Mouse (Mus musculus): Measurements from ENCODE around the gene Pank4.

DNA sequence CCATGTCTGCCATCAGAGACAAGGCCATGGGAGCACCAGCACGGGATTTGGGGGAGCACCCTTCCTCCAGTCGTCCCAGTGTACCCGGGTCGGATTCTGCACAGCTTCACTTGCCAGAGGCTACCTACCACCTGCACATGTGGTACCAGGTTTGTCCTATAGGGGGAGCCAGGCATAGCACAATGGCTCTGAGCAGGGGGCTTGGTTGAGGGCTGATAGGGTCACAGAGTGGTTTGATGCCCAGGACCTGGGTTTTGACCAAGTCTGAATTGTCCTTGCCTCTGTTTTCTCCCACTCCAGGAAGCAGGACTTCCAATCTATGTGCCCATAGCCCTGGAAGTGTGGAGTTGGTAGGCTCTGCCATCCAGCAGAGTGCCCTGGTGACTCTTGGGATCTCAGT lies 38.5 kb upstream of the Pank4 start:
- TF ChIP-seq CTCF (IDR thresholded peaks at IDR 0.05; ENCODE audit: control insufficient read depth, insufficient read depth, insufficient read length) (no peak), MYOG (IDR thresholded peaks at IDR 0.05; ENCODE audit: control insufficient read depth, extremely low read depth, insufficient read length) (no peak), MYOD1 (IDR thresholded peaks at IDR 0.05; ENCODE audit: control insufficient read depth, insufficient read length, low read depth) (no peak), USF1 (IDR thresholded peaks at IDR 0.05; ENCODE audit: low read depth) (no peak), MAX (IDR thresholded peaks at IDR 0.05) (no peak), CEBPB (IDR thresholded peaks at IDR 0.05; ENCODE audit: low read depth) (no peak)
